Mouse (Mus musculus) stomach, embryonic 14.5 days (tissue): ENCODE data around the gene Defa35. TPM values are rescaled to one million over a fixed set of nuclear protein-coding genes. Genes with fewer than 3 reads are reported as not detected.
"Not testable (repeated sequence)": the region's sequence is repeated elsewhere in the genome, so short reads cannot be mapped to it uniquely, and the experiment has no call there.

Source experiments
- ATAC-seq: fragments of 200-750 bp; cut with Nextera tagmentation; 2 replicates; pipeline ENCODE4 v1.8.0; 2017; ENCODE audit warnings: low read depth, moderate TSS enrichment; ENCODE audit not compliant: insufficient number of reproducible peaks, insufficient read depth, low FRiP score
- H3K27ac ChIP-seq: fragments of 300-500 bp; sonication (generic); 2 replicates; pipeline ENCODE4 v1.5.1; 2014; ENCODE audit warnings: mild to moderate bottlenecking, low read length, moderate library complexity, mixed read lengths
- H3K27me3 ChIP-seq: fragments of 300-500 bp; sonication (generic); 2 replicates; pipeline ENCODE4 v1.6.1; 2014; ENCODE audit warnings: low read length, control low read depth, mixed read lengths; ENCODE audit not compliant: control insufficient read depth, insufficient read depth
- H3K36me3 ChIP-seq: fragments of 300-500 bp; sonication (generic); 2 replicates; pipeline ENCODE4 v1.6.1; 2014; ENCODE audit warnings: mild to moderate bottlenecking, control low read depth, low read length, moderate library complexity, mixed read lengths; ENCODE audit not compliant: control insufficient read depth, insufficient read depth
- H3K4me1 ChIP-seq: fragments of 300-500 bp; sonication (generic); 2 replicates; pipeline ENCODE4 v1.6.1; 2014; ENCODE audit warnings: low read length, control low read depth, mixed read lengths; ENCODE audit not compliant: control insufficient read depth, insufficient read depth
- H3K4me2 ChIP-seq: fragments of 300-500 bp; sonication (generic); replicated peaks from 2 replicates; pipeline ENCODE4 v1.6.1; 2014; ENCODE audit warnings: low read depth, low read length, control low read depth
- H3K4me3 ChIP-seq: fragments of 300-500 bp; sonication (generic); 2 replicates; pipeline ENCODE4 v1.5.1; 2014; ENCODE audit warnings: low read depth, low read length, control low read depth
- H3K9ac ChIP-seq: fragments of 300-500 bp; sonication (generic); replicated peaks from 2 replicates; pipeline ENCODE4 v1.6.1; 2014; ENCODE audit warnings: low read depth, mild to moderate bottlenecking, control low read depth, low read length, moderate library complexity, mixed read lengths
- H3K9me3 ChIP-seq: fragments of 300-500 bp; sonication (generic); 2 replicates; pipeline ENCODE4 v1.6.1; 2016; ENCODE audit warnings: low read depth, low read length, control low read depth; ENCODE audit not compliant: control insufficient read depth
- WGBS: fragments of 180-500 bp; shearing (Covaris S2); extraction: QIAGEN DNeasy Blood & Tissue Kit; methylation state at CpG from one replicate; pipeline ENCODE4 v1.1.7; 2014; 5-methylcytosine and 5-hydroxymethylcytosine counted together
- polyA plus RNA-seq: library from polyadenylated mRNA; unstranded; fragments of >200 nt; fragmentation: Nextera tagmentation; extraction: Ambion mirVana; gene quantifications from 2 replicates; pipeline ENCODE4 v1.2.1, GENCODE M21; 2014

The Defa35 gene
- not detected in 2 replicates for polyA plus RNA-seq

GRCm38 (mm10) chr8:21064738-21065137, at the start of gene Defa35:
TSS of gene Defa35 (plus strand) at chr8:21065038.
- not testable (repeated sequence) for H3K27ac ChIP-seq, H3K4me1 ChIP-seq, H3K9me3 ChIP-seq, H3K9ac ChIP-seq, H3K4me2 ChIP-seq, H3K27me3 ChIP-seq, H3K4me3 ChIP-seq, ATAC-seq, H3K36me3 ChIP-seq
- 79% methylated on average over 1 of the region's 1 CpGs for WGBS

GRCm38 (mm10) chr8:21025245-21025644, 39.6 kb upstream of the Defa35 start, which contains the start of gene Defa21:
TSS of gene Defa21 (plus strand) at chr8:21025545.
- not testable (repeated sequence) for H3K4me3 ChIP-seq, H3K9me3 ChIP-seq, H3K36me3 ChIP-seq, H3K9ac ChIP-seq, H3K27me3 ChIP-seq, H3K27ac ChIP-seq, H3K4me2 ChIP-seq, ATAC-seq, H3K4me1 ChIP-seq
- WGBS = no CpG with 5 or more reads among the region's 1 CpGs

GRCm38 (mm10) chr8:21054747-21055146, 10.1 kb upstream of the Defa35 start, which contains the start of gene Defa23:
TSS of gene Defa23 (plus strand) at chr8:21055047.
- H3K4me2 ChIP-seq, H3K36me3 ChIP-seq, H3K27ac ChIP-seq, H3K9ac ChIP-seq, ATAC-seq, H3K4me1 ChIP-seq, H3K27me3 ChIP-seq, H3K4me3 ChIP-seq, H3K9me3 ChIP-seq: not testable (repeated sequence)
- no CpG with 5 or more reads among the region's 1 CpGs for WGBS

- H3K27me3 ChIP-seq, H3K9ac ChIP-seq, H3K4me3 ChIP-seq, H3K27ac ChIP-seq, H3K4me1 ChIP-seq, ATAC-seq, H3K36me3 ChIP-seq, H3K4me2 ChIP-seq, H3K9me3 ChIP-seq: not testable (repeated sequence)
These were observed 19.3 kb downstream of the Defa35 start, which contains the start of gene Defa25 for GRCm38 (mm10) chr8:21084142-21084541. TSS of gene Defa25 (plus strand) at chr8:21084442.

GRCm38 (mm10) chr8:21093106-21093505, 28.3 kb downstream of the Defa35 start:
- ATAC-seq = no peak
- WGBS = 38% methylated on average over 4 of the region's 4 CpGs

GRCm38 (mm10) chr8:21095950-21096349, 31.1 kb downstream of the Defa35 start, which contains the start of gene Gm14851:
TSS of gene Gm14851 (minus strand) at chr8:21096050.
- not testable (repeated sequence) for H3K36me3 ChIP-seq, H3K27ac ChIP-seq, ATAC-seq, H3K9ac ChIP-seq, H3K4me3 ChIP-seq, H3K27me3 ChIP-seq, H3K4me1 ChIP-seq, H3K9me3 ChIP-seq, H3K4me2 ChIP-seq
- WGBS = no CpG with 5 or more reads among the region's 2 CpGs

More at GRCm38 (mm10) chr8:21093106-21093505, 28.3 kb downstream of the Defa35 start:
- Histone ChIP-seq H3K9me3 (no peaks in the 10 kb centered on the region), H3K4me1 (no peaks in the 10 kb centered on the region), H3K9ac (no peak overlapping the region), H3K27me3 (no peaks in the 10 kb centered on the region), H3K27ac (no peak overlapping the region), H3K4me3 (no peak overlapping the region), H3K4me2 (no peak overlapping the region), H3K36me3 (no peaks in the 10 kb centered on the region)

Other genes starting within 250 kb of the Defa35 start
- gene Defb33, start 172.4 kb upstream of the Defa35 start, polyA plus RNA-seq = not detected in 2 replicates
- not detected in 2 replicates for gene Gm15056, start 162.4 kb upstream of the Defa35 start, polyA plus RNA-seq
- not detected in 2 replicates for gene Gm6040, start 143.0 kb upstream of the Defa35 start, polyA plus RNA-seq
- gene AY761185, start 120.3 kb upstream of the Defa35 start, polyA plus RNA-seq = not detected in 2 replicates
- not detected in 2 replicates for gene Defa21, start 39.5 kb upstream of the Defa35 start, polyA plus RNA-seq
- not detected in 2 replicates for gene Defa23, start 10.0 kb upstream of the Defa35 start, polyA plus RNA-seq
- not detected in 2 replicates for gene Defa25, start 19.4 kb downstream of the Defa35 start, polyA plus RNA-seq
- not detected in 2 replicates for gene Gm14851, start 31.0 kb downstream of the Defa35 start, polyA plus RNA-seq
- gene Defa30, start 69.6 kb downstream of the Defa35 start, polyA plus RNA-seq = not detected in 2 replicates
- gene Defa22, start 97.2 kb downstream of the Defa35 start, polyA plus RNA-seq = not detected in 2 replicates
- not detected in 2 replicates for gene Defa31, start 126.6 kb downstream of the Defa35 start, polyA plus RNA-seq
- not detected in 2 replicates for gene Gm15293, start 136.5 kb downstream of the Defa35 start, polyA plus RNA-seq
- gene Gm15292, start 184.7 kb downstream of the Defa35 start, polyA plus RNA-seq = not detected in 2 replicates